Mouse (Mus musculus) forebrain, embryonic 11.5 days (tissue): ENCODE measurements around the gene Gak. TPM values are rescaled to one million over a fixed set of nuclear protein-coding genes. Genes with fewer than 3 reads are reported as not detected.
"Not testable (repeated sequence)": the region's sequence is repeated elsewhere in the genome, so short reads cannot be mapped to it uniquely, and the experiment has no call there.

ENCODE experiments used
- ATAC-seq: fragments of 200-750 bp; cut with Nextera tagmentation; replicated peaks from 2 replicates; pipeline ENCODE4 v1.8.0; 2017; ENCODE audit warnings: moderate TSS enrichment; ENCODE audit not compliant: low FRiP score
- DNase-seq: peaks from one replicate; pipeline ENCODE4 v3.0.0-alpha.2; 2017; ENCODE audit warnings: low spot score
- H3K27ac ChIP-seq: fragments of 300-500 bp; sonication (generic); 2 replicates; pipeline ENCODE4 v1.5.1; 2014; ENCODE audit warnings: low read depth, low read length
- H3K27me3 ChIP-seq: fragments of 300-500 bp; sonication (generic); 2 replicates; pipeline ENCODE4 v1.6.1; 2014; ENCODE audit warnings: mild to moderate bottlenecking, low read length, mixed read lengths; ENCODE audit not compliant: control insufficient read depth, insufficient read depth
- H3K36me3 ChIP-seq: fragments of 300-500 bp; sonication (generic); 2 replicates; pipeline ENCODE4 v1.6.1; 2014; ENCODE audit warnings: mild to moderate bottlenecking, low read length, moderate library complexity, mixed read lengths; ENCODE audit not compliant: control insufficient read depth, insufficient read depth
- H3K4me1 ChIP-seq: fragments of 300-500 bp; sonication (generic); replicated peaks from 2 replicates; pipeline ENCODE4 v1.6.1; 2014; ENCODE audit warnings: low read length, mixed read lengths; ENCODE audit not compliant: control insufficient read depth, insufficient read depth
- H3K4me2 ChIP-seq: fragments of 300-500 bp; sonication (generic); 2 replicates; pipeline ENCODE4 v1.6.1; 2014; ENCODE audit warnings: low read depth, mild to moderate bottlenecking, low read length, moderate library complexity, mixed read lengths; ENCODE audit not compliant: severe bottlenecking
- H3K4me3 ChIP-seq: fragments of 300-500 bp; sonication (generic); 2 replicates; pipeline ENCODE4 v1.5.1; 2014; ENCODE audit warnings: low read depth, low read length
- H3K9ac ChIP-seq: fragments of 300-500 bp; sonication (generic); 2 replicates; pipeline ENCODE4 v1.6.1; 2014; ENCODE audit warnings: low read length
- H3K9me3 ChIP-seq: fragments of 300-500 bp; sonication (generic); 2 replicates; pipeline ENCODE4 v1.6.1; 2016; ENCODE audit warnings: low read length, mixed read lengths; ENCODE audit not compliant: control insufficient read depth
- WGBS: fragments of 180-500 bp; shearing (Covaris S2); extraction: QIAGEN DNeasy Blood & Tissue Kit; methylation state at CpG from one replicate; pipeline ENCODE4 v1.1.7; 2014; 5-methylcytosine and 5-hydroxymethylcytosine counted together
- polyA plus RNA-seq: library from polyadenylated mRNA; unstranded; fragments of >200 nt; fragmentation: Nextera tagmentation; extraction: Ambion mirVana; gene quantifications from 2 replicates; pipeline ENCODE4 v1.2.1, GENCODE M21; 2014

The Gak gene
- polyA plus RNA-seq, 1 experiment from 2014 or later: 51.2 TPM

GRCm38 (mm10) chr5:108636172-108636571 lies 6.6 kb upstream of the Gak start:
- Histone ChIP-seq H3K9me3 (no peaks in the 10 kb centered on the region), H3K4me2 (no peak overlapping the region), H3K27ac (no peak overlapping the region), H3K4me3 (no peak overlapping the region), H3K9ac (no peak overlapping the region), H3K27me3 (no peaks in the 10 kb centered on the region), H3K36me3 (no peaks in the 10 kb centered on the region), H3K4me1 (no peaks in the 10 kb centered on the region)
- 80% methylated on average over 4 of the region's 4 CpGs for WGBS
- ATAC-seq (no peak), DNase-seq (no peak)

- H3K4me3 ChIP-seq, H3K4me2 ChIP-seq, H3K9ac ChIP-seq, ATAC-seq, H3K27ac ChIP-seq, H3K4me1 ChIP-seq, H3K9me3 ChIP-seq, H3K36me3 ChIP-seq, H3K27me3 ChIP-seq, DNase-seq: not testable (repeated sequence)
- WGBS: 80% methylated on average over 2 of the region's 3 CpGs
These were observed 4.5 kb upstream of the Gak start for GRCm38 (mm10) chr5:108634088-108634487.

- DNase-seq (no peak), ATAC-seq (no peak)
- H3K27ac ChIP-seq: no peak overlapping the region
- no peak overlapping the region for H3K9ac ChIP-seq
- H3K36me3 ChIP-seq: no peaks in the 10 kb centered on the region
- H3K4me3 ChIP-seq: no peak overlapping the region
- H3K27me3 ChIP-seq: no peaks in the 10 kb centered on the region
- no peak overlapping the region for H3K4me2 ChIP-seq
- no peaks in the 10 kb centered on the region for H3K9me3 ChIP-seq
- peaks cover 2% of the 10 kb centered on the region; the same call in 1 of the 2 replicates for H3K4me1 ChIP-seq
- WGBS: 88% methylated on average over 4 of the region's 4 CpGs
These were observed 4.1 kb upstream of the Gak start for GRCm38 (mm10) chr5:108633676-108634075.

- H3K9me3 ChIP-seq: no peaks in the 10 kb centered on the region
- peak overlapping the region; percentile 87 for H3K4me3 ChIP-seq
- ATAC-seq (peak; percentile 85), DNase-seq (no peak)
- no peaks in the 10 kb centered on the region for H3K36me3 ChIP-seq
- peak overlapping the region; percentile 46; the same call in 1 of the 2 replicates for H3K27ac ChIP-seq
- peaks cover 4% of the 10 kb centered on the region; the same call in 1 of the 2 replicates for H3K4me1 ChIP-seq
- WGBS: 3% methylated on average over 32 of the region's 32 CpGs
- H3K4me2 ChIP-seq: peak overlapping the region; percentile 88
- no peaks in the 10 kb centered on the region for H3K27me3 ChIP-seq
- peak overlapping the region; percentile 95 for H3K9ac ChIP-seq
These were observed 493 bp downstream of the Gak start for GRCm38 (mm10) chr5:108628891-108629633.

GRCm38 (mm10) chr5:108626050-108626660 lies 3.4 kb downstream of the Gak start:
- ATAC-seq: no peak
- WGBS: 85% methylated on average over 4 of the region's 4 CpGs
- Histone ChIP-seq H3K4me1 (peaks cover 4% of the 10 kb centered on the region; the same call in 1 of the 2 replicates), H3K4me3 (no peak overlapping the region), H3K27ac (no peak overlapping the region), H3K4me2 (no peak overlapping the region), H3K9me3 (no peaks in the 10 kb centered on the region), H3K36me3 (peaks cover 7% of the 10 kb centered on the region; the same call in 1 of the 2 replicates), H3K27me3 (no peaks in the 10 kb centered on the region), H3K9ac (no peak overlapping the region)
- DNase-seq: no peak

- Histone ChIP-seq H3K4me2 (no peak overlapping the region), H3K4me1 (no peaks in the 10 kb centered on the region), H3K9ac (no peak overlapping the region), H3K27ac (no peak overlapping the region), H3K4me3 (no peak overlapping the region), H3K27me3 (no peaks in the 10 kb centered on the region), H3K9me3 (no peaks in the 10 kb centered on the region), H3K36me3 (peaks cover 7% of the 10 kb centered on the region)
- WGBS: 92% methylated on average over 2 of the region's 2 CpGs
- no peak for DNase-seq
- no peak for ATAC-seq
These were observed 7.7 kb downstream of the Gak start for GRCm38 (mm10) chr5:108621870-108622269.

- no peak for ATAC-seq
- H3K9me3 ChIP-seq: no peaks in the 10 kb centered on the region
- peaks cover 25% of the 10 kb centered on the region; the same call in 1 of the 2 replicates for H3K36me3 ChIP-seq
- no peaks in the 10 kb centered on the region for H3K27me3 ChIP-seq
- no peak for DNase-seq
- 97% methylated on average over 1 of the region's 1 CpGs for WGBS
- no peaks in the 10 kb centered on the region for H3K4me1 ChIP-seq
- H3K4me2 ChIP-seq: no peak overlapping the region
- H3K9ac ChIP-seq: no peak overlapping the region
- no peak overlapping the region for H3K27ac ChIP-seq
- no peak overlapping the region for H3K4me3 ChIP-seq
These were observed 19.1 kb downstream of the Gak start for GRCm38 (mm10) chr5:108610426-108610825.

- H3K4me1 ChIP-seq: no peaks in the 10 kb centered on the region
- H3K36me3 ChIP-seq: peaks cover 24% of the 10 kb centered on the region; the same call in 1 of the 2 replicates
- no peak overlapping the region for H3K9ac ChIP-seq
- H3K4me3 ChIP-seq: no peak overlapping the region
- ATAC-seq (no peak), DNase-seq (no peak)
- WGBS: 97% methylated on average over 9 of the region's 9 CpGs
- H3K27ac ChIP-seq: no peak overlapping the region
- H3K4me2 ChIP-seq: no peak overlapping the region
- no peaks in the 10 kb centered on the region for H3K27me3 ChIP-seq
- no peaks in the 10 kb centered on the region for H3K9me3 ChIP-seq
These were observed 27.0 kb downstream of the Gak start for GRCm38 (mm10) chr5:108602537-108602936.
